Mouse (Mus musculus) retina, postnatal 7 days (tissue): ENCODE data around the gene Nop14.
"Not testable (repeated sequence)": the region's sequence is repeated elsewhere in the genome, so short reads cannot be mapped to it uniquely, and the experiment has no call there.

ENCODE experiments used
- DNase-seq: peaks from one replicate; pipeline ENCODE4 v3.0.0-alpha.2; 2012; ENCODE audit warnings: low read depth, low spot score

Gene Nop14

GRCm38 (mm10) chr5:34632996-34633395, 27.0 kb downstream of the Nop14 start:
- DNase-seq: no peak

- no peak for DNase-seq
Observed at GRCm38 (mm10) chr5:34609966-34610365, 50.0 kb downstream of the Nop14 start.

- DNase-seq: peak; percentile 20
Observed at GRCm38 (mm10) chr5:34608226-34608625, 51.7 kb downstream of the Nop14 start.

- no peak for DNase-seq
Observed at GRCm38 (mm10) chr5:34607100-34607880, 52.7 kb downstream of the Nop14 start.

GRCm38 (mm10) chr5:34604576-34604975, 55.4 kb downstream of the Nop14 start:
- DNase-seq: no peak

GRCm38 (mm10) chr5:34593202-34593727, 66.7 kb downstream of the Nop14 start:
- DNase-seq: no peak

- DNase-seq: no peak
Observed at GRCm38 (mm10) chr5:34592666-34593065, 67.3 kb downstream of the Nop14 start.

- not testable (repeated sequence) for DNase-seq
Observed at GRCm38 (mm10) chr5:34592224-34592623, 67.7 kb downstream of the Nop14 start.

- no peak for DNase-seq
Observed at GRCm38 (mm10) chr5:34591388-34592004, 68.5 kb downstream of the Nop14 start.

GRCm38 (mm10) chr5:34590702-34591101, 69.2 kb downstream of the Nop14 start:
- DNase-seq: no peak

GRCm38 (mm10) chr5:34590059-34590458, 69.9 kb downstream of the Nop14 start:
- DNase-seq: no peak
